Mouse (Mus musculus) cerebellum, adult 11 months (tissue): Measurements from ENCODE around the gene Otud5.
A peak's percentile ranks its signal among the peaks of the same experiment; 100 is the strongest.
"Not testable (repeated sequence)": the region's sequence is repeated elsewhere in the genome, so short reads cannot be mapped to it uniquely, and the experiment has no call there.

ENCODE experiments used
- DNase-seq: peaks from one replicate; pipeline ENCODE4 v3.0.0; 2022

Gene Otud5

DNA sequence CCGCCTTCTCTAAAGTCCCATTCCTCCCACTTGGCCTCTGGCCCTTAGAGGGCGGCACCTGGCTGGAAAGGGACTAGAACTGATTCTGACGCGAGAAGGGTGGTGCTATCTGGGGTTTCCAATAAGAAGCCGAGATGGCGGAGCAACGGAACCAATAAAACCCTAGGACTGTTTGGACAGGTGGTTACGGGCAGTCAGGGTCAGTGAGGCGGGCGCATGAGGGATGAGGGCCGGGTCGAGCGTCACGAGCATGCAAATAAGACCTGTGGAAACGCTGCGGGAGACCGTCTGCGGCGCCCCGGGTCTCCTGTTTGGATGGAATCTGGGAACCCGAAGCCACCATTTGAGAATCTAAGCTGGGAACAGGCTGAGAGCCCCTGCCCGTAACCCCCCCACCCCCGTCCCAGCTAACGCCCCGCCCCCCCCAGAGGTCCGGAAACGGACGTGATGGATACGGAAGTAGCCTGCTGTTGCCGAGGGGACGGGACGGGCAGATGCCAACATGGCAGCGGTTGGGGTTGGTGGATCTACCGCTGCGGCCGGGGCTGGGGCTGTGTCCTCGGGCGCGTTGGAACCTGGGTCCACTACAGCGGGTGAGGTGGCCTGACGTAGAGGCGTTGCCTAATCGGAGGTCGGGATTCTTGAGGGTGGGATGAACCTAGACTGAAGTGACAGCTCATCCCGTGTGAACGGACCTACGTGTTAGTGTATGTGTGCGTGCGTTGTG is 42.8 kb downstream of the Otud5 start, which contains the start of gene Slc35a2:
Slc35a2 (plus strand) TSS at position 188 of the 727 bp plus-strand sequence.
- peak; percentile 79 for DNase-seq

DNA sequence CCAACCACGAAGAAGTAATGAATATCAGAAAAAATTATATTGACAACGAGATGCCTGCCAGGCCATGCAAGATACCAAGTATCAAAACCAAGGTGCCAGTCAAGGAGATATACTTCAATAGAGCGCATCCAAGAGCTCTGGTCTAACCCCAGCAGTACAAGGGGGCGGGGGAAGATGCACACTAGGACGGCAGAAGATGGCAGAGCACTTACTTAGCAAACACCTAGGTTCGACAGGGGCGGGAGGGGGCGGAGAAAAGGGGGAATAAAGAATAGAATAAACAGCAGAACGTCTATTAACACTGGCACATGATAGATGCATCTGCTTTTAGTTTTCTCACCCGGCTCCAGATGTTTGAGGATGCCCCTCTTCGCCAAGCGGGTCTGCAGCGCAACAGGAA is 57.0 kb downstream of the Otud5 start:
- no peak for DNase-seq

DNA sequence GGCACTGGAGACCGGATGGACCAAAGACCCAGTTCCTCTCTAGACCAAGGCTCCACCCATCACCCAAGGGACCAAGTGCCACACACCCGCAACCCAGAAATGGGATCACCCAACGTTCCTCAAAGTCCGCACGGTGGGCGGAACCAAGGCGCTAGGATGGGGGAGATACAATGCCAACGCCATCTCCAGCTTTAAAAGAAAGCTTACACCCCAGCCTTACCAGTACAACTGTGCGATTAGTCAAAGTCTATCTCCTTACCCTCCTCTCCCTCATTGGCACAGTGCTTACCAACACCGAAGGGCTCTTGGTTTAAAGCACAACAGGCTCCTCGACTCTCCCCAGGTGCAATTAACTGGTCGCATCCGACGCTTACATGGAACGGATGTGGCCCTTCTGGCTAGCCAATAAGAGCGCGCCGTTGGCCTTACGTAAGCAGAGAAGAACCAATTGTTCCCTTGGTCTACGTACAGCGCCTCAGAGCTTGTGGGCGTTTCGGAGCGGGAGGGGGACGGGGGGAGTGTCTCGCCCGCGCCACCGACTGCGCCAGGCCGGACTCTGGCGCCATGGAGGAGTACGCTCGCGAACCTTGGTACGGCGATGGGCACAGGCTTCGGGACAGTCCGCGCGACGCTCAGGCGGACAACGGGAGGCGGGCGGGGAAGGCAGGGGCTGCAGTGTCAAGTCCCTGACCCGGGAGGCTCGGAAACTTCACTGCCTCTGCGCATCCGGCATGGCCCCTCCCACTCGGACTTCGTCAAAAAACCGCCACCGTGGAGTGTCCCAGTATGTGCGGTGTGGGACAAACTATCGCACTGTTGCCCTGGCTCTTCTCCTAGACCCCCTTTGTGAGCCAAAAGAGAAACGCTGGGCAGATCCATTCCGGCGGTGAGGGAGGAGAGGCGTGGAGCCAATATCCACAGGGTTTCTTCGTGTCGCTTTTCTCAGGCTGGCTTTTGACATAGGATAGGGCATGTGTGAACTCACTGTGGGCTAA is 58.0 kb downstream of the Otud5 start, which contains the start of the genes Pqbp1 and Timm17b:
Pqbp1 (minus strand) TSS at position 390 of the 995 bp plus-strand sequence.
Timm17b (plus strand) TSS at position 478 of the 995 bp plus-strand sequence.
- peak; percentile 81 for DNase-seq

DNA sequence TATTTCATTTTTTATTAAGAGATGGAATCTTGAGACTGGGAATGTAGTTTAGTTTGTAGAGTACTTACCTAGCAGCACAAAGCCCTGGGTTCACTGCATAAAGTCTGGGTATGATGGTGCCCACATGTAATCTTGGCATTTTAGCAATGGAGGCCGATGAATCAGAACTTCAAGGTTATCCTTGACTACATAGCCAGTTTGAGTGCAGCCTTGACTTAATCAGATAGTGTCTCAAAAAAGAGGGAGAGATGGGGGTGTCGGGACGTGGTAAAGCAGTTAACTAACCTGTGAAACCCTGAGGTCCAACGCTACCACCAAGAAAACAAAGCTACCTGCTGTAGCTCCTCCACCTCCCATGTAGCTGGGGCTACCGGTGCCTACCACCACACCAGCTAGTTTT is 63.3 kb downstream of the Otud5 start:
- DNase-seq, result no peak

DNA sequence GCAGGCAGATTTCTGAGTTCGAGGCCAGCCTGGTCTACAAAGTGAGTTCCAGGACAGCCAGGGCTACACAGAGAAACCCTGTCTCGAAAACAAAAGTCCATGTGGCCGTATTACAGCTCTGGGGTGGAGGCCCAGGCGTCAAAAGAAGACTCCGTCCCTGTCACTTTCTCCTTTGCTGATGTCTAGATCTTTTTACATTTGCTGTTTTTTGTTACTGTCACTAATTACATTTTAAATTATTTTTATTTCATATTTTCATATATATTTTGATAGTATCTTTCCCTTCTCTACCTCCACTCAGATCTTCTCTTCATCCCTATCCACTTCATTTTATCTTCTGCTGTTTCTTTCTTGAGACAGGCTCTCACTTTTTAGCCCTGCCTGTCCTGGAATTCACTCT is 66.6 kb downstream of the Otud5 start, which contains the start of gene Gm10491:
Gm10491 (minus strand) TSS at position 101 of the 400 bp plus-strand sequence.
- no peak for DNase-seq

DNA sequence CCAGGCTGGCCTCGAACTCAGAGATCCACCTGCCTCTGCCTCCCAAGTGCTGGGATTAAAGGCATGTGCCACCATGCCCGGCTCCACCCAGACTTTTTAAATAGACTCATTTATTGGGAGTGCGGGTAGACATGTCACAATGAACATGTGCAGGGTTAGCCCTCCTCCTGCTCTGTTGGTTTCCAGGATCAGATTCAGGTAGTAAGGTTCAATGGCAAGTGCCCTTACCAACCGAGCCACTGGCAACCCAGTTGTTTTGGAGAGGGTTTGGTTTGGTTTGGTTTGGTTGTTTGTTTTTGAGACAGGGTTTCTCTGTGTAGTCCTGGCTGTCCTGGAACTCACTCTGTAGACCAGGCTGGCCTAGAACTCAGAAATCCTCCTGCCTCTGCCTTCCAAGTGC is 68.1 kb downstream of the Otud5 start, which contains the start of gene Gm10490:
Gm10490 (plus strand) TSS at position 301 of the 400 bp plus-strand sequence.
- not testable (repeated sequence) for DNase-seq

DNA sequence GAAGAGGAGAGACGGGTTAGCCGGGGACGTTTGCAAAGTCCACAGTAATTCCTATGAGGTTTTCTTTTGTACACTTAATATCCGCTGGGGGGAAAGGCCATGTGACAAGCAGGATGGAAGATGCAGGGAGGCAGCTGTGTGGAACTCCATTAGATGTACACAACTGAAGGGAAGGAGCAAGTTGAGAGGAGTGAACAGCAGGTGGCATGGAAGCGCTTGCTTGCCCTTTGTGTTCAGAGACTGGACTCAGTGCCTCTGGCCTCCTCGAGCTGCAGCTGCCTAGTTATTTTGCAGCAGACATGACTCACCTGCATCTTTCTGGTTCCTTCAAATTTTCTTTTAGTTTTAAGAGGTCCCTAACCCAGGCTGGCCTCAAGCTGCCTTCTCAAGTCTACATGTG is 69.3 kb downstream of the Otud5 start:
- no peak for DNase-seq

DNA sequence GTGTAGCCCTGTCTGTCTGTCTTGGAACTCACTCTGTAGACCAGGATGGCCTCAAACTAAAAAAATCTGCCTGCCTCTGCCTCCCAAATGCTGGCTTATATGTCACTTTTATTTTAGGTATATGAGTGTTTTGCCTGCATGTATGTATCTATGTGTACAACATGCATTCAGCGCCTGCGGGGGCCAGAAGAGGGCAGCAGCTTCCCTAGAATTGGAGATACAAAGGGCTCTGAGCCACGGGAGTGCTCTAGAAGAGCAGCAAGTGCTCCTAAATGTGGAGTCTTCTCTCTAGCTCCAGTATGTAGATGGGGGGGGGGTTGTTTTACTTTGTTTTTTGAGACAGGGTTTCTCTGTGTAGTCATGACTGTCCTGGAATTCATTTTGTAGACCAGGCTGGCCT is 74.5 kb downstream of the Otud5 start:
- not testable (repeated sequence) for DNase-seq

DNA sequence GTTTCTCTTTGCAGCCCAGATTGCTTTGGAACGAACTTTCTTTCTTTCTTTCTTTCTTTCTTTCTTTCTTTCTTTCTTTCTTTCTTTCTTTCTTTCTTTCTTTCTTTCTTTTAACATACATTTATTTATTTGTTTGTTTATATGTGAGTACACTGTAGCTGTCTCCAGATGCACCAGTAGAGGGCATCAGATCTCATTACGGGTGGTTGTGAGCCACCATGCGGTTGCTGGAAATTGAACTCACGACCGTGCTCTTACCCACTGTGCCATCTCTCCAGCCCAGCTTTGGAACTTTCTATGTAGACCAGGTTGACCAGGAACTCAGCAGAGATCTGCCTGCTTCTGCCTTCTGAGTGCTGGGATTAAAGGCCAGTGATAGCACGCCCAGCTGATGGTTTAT is 76.8 kb downstream of the Otud5 start:
- not testable (repeated sequence) for DNase-seq

DNA sequence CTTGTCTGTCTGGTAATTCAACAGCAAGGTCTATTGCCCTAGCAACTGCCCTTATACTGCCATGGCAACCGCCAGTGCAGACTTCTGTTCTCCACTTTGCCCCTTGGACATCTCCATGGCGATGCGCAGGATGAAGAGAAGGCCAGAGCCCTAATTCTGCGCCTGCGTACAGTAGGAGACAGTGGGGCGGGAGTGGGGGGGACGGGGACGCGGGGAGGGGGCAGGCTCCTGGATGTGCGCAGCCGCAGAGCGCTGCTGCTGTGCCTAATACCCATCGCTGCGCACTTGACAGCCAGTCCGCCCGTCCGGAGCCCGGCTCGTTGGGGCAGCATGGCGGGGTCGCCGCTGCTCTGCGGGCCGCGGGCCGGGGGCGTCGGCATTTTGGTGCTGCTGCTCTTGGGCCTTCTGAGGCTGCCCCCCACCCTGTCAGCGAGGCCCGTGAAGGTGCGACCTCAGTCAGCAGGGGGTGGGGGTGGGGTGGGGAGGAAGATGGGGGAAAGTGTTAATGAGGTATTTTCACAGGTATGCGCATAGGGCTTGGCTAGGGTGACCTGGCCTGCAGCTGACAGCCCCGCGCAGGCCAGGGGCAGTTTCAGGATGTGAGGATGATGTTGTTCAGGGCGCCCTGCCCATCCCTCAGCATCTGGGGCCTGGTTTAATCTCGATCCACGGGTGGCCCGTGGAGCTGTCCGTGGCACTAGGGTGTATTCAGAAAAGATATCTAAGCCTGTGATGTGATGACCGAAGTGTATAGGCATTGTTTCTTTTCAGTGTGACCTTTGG is 78.6 kb downstream of the Otud5 start, which contains the start of gene Pcsk1n:
Pcsk1n (plus strand) TSS at position 222 of the 783 bp plus-strand sequence.
- DNase-seq, result peak; percentile 53

DNA sequence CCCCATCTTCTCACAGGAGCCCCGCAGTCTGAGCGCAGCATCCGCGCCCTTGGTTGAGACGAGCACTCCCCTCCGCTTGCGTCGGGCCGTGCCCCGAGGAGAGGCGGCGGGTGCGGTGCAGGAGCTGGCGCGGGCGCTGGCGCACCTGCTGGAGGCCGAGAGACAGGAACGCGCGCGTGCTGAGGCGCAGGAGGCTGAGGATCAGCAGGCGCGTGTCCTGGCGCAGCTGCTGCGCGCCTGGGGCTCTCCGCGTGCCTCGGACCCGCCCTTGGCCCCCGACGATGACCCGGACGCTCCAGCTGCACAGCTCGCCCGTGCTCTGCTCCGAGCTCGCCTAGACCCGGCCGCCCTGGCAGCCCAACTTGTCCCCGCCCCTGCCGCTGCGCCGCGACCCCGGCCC is 80.9 kb downstream of the Otud5 start:
- DNase-seq, result no peak
